Mouse (Mus musculus) gastrocnemius, adult 8-10 months (tissue): Measurements from ENCODE around the gene Tent4b. TPM values are rescaled to one million over a fixed set of nuclear protein-coding genes. Genes with fewer than 3 reads are reported as not detected.

Experiments
- DNase-seq, 2 experiments: peaks; one replicate each; pipeline ENCODE4 v3.0.0; 2022; ENCODE audit warnings: low spot score in 2 of 2
- total RNA-seq, 4 experiments: library from RNA; stranded (reverse); gene quantifications; 2 replicates each; pipeline ENCODE4 v1.2.4; 2022

Tent4b gene
- total RNA-seq, 4 experiments from 2014 or later: 12.1 to 16.0 (median 13.5) TPM

DNA sequence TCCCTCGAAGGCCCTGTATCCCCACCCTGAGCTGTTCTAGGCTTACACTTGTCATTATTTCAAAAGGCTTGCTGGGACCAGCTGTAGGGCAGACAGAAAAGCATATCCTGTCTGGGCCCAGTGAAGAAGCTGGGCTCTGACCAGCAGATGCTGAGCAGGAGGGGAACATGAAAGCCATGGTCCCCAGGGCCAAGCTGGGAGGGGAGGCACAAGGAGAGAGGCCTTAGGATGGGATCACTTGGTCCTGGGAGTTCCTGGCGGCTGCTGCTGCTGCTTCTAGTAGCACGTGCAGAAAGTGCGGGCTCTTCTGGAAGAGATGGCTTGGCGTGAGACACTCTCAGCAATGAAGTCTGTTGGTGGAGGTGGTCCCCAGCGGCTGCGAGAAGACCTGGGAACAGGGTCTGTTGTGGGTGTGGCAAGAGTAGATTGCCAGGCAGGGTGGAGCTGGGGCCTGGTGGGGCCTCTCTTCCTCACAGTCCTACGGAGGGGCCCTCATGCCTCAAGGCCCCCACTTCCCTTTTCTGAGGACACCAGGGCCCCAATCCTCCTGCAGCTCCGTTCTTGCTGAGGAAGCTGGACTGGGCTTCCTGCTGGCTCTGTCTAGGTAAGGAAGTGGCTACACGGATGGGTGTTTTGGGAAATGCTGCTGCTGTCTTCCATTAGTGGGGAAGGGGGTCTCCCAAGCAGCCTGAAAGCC is 101.0 kb downstream of the Tent4b start:
- no peak for DNase-seq

DNA sequence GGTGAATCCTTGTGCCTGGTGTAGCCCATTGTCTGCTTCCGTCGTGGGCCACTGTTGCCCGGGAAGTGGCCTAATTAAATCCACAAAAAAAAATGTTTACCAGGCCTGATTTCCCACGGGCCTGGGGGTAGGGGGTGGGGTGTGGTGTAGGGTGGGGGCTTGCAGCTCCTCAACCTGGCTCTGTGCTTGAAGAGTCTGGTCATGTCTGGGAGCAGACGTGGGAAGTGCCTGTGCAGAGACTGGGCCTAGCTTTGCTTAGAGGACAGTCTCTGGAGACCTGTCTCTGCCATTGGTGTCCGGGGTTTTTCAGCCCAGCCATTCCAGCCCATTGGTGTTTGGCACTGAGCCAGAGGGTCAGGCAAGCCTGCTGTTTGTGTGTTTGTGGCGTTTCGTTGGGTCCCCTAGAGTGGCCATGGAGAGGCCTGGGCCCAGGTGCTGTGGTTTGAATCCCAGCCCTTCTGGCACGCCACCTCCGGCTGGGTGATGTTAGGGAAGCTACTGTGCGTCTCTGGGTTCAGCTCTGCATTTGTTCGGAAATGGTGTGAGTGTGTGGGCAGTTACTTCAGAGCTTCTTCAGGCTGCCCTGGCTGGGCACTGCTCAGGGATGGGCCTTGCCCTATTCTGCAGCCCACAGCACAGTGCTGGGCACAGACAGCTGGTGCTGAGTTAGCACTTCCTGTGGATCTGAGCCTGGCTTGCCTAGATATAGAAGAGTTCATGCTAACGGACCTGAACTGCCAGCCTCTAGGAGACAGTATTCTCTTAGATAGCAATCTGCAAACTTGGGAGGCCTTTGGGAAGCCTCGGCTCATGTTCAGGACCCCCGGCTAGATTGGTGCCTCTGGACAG is 102.8 kb downstream of the Tent4b start:
- DNase-seq: no peak

DNA sequence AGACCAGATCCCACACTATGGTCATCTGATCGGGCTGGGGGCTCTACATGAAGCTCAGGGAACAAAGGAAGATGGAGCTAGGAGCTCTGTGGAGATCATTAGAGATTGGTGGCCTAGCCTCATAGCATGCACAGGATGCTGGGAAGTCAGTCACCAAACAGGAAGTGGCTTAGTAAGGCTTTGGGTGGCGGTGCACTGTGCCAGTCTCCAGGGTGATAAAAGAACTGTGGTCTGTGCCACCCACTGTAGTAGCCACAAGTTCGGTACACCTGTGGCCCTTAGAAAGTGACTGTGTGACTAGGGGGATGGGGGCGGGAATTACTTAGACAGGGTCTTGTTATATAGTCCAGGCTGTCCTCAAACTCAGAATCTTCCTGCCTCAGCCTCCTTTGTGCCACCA is 106.8 kb downstream of the Tent4b start:
- no peak for DNase-seq

DNA sequence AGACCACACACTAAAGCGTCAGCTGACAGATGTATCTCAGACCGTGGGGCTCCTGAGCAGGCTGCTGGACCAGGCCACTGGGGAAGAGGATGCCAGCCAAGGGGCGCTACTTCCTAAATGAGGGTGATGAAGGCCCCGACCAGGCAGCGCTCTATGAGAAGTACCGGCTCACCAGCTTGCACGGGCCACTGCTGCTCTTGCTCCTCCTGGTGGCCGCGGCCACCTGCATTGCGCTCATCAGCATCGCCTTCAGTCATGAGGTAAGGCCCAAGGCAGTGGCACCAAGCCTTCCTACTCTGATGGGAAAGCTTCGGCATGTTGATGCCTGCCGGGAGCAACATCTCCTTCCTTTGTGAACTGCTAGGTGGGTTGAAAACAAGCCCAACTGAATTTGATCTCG is 107.5 kb downstream of the Tent4b start:
- DNase-seq: no peak

DNA sequence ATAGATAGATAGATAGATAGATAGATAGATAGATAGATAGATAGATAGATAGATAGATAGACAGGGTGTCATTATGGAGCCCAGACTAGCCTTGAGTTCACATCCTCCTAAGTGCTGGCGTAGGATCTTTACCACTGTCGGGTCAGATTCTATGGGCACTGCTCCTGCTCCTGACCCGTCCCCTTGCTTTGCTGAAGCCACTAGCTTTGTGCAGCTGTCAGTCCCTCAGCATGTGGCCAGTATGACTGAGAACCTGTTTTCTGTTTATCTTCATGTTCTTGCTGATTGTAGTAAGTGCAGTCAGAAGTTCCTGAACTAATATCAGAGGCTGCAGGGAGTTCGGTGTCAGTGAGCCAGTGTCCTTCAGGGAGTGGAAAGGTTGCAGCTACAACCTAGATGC is 108.7 kb downstream of the Tent4b start:
- no peak for DNase-seq

Other genes with a start within 250 kb of the Tent4b start
- 10 to 100 TPM in 3 of 4 experiments, 1 to 10 TPM in 1; 8.4 to 14.8 (median 13.9) TPM for gene Zfp423, start 239.6 kb upstream of the Tent4b start, total RNA-seq
- 10 to 100 TPM; 40.7 to 52.9 (median 44.1) TPM for gene Cnep1r1, start 80.4 kb upstream of the Tent4b start, total RNA-seq
- 10 to 100 TPM; 30.2 to 41.2 (median 33.5) TPM for gene Heatr3, start 61.4 kb upstream of the Tent4b start, total RNA-seq
- 1 to 10 TPM; 1.2 to 2.8 (median 1.7) TPM for gene Adcy7, start 73.2 kb downstream of the Tent4b start, total RNA-seq
- gene Brd7, start 163.0 kb downstream of the Tent4b start, total RNA-seq: 10 to 100 TPM; 59.4 to 67.6 (median 63.1) TPM